Mouse (Mus musculus): Measurements from ENCODE around the gene Kiss1r. TPM values are rescaled to one million over a fixed set of nuclear protein-coding genes. Genes with fewer than 3 reads are reported as not detected.

Gene Kiss1r
- polyA plus RNA-seq (2016; fragmentation: Nextera tagmentation; extraction: Ambion mirVana), result 0.28 and 0.48 TPM in 2 replicates

DNA sequence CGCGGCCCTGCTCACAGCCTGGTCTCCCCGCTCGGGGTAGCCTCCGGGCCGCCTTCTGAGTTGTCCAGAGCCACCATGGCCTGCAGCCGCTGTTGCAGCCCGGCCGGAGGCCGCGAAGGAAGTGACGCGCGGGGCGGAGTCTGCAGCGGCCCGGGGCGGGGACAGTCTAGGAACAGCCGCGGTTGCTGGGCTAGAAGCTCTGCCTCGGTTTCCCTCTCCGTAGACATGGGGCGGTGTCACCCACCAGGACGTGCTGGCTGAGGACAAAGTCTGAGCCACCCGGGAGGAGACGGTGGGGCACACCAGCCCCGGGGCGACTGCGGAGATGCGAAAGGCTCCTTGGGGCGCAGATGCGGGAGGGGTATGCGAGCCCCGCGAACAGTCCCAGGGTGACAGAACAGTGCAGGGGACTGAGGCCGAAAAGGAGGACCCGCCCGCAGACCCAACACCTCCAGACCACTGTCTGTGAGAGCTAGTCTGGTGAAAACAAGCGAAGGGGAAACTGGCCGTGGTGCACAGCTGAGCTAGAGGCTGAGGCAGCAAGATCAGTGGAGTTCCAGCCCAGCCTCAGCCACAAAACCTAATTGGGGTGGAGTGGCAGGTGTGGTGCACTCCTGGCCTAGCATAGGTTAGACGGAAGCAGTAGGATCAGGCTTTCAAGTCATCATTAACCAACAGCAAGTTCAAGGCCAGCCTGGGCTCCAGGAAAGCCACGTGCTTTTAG, at the start of gene Kiss1r:
Kiss1r (plus strand) TSS at position 164 of the 724 bp plus-strand sequence.
- Histone ChIP-seq H3K36me3 (replicated peaks) (peaks cover 13% of the 10 kb centered on the region), H3K27ac (peak within 1 kb of the TSS; percentile 93), H3K4me1 (peaks cover 87% of the 10 kb centered on the region), H3K9me3 (no peaks in the 10 kb centered on the region), H3K4me3 (peak within 1 kb of the TSS; percentile 83), H3K27me3 (ENCODE audit: poor library complexity, severe bottlenecking) (peaks cover 61% of the 10 kb centered on the region)
- peak; percentile 83 for DNase-seq (ENCODE audit: extremely low spot score, low spot score)
- WGBS, result 3% methylated on average over 42 of the region's 42 CpGs

GRCm38 (mm10) chr10:79871845-79872244, 44.9 kb upstream of the Kiss1r start:
- Histone ChIP-seq H3K36me3 (replicated peaks) (peaks cover 54% of the 10 kb centered on the region), H3K4me1 (peaks cover 41% of the 10 kb centered on the region), H3K9me3 (no peaks in the 10 kb centered on the region), H3K27ac (no peak overlapping the region), H3K27me3 (ENCODE audit: poor library complexity, severe bottlenecking) (peaks cover 14% of the 10 kb centered on the region), H3K4me3 (no peak overlapping the region)
- no peak for DNase-seq (ENCODE audit: extremely low spot score, low spot score)
- 93% methylated on average over 8 of the region's 8 CpGs for WGBS

DNA sequence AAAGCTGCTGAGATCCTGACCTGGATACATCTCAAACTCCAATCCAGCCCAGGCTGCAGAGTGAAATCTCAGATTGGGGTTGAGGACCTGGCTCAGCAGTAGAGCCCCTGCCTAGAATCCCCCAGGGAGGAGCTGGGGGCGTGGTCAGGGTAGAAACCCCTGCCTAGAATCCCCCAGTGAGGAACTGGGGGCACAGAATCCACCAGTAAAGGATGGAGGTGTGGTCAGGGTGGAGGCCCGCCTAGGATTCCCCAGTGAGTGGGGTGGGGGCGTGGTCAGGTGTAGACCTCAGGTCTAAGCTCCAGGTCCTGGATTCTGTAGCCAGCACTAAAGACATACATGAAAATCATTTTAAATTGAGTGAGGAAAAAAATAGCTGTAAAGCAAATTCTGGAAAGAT, 43.9 kb upstream of the Kiss1r start:
- Histone ChIP-seq H3K27ac (peak overlapping the region; percentile 97), H3K36me3 (replicated peaks) (peaks cover 46% of the 10 kb centered on the region), H3K4me3 (peak overlapping the region; percentile 71), H3K4me1 (peaks cover 45% of the 10 kb centered on the region), H3K27me3 (ENCODE audit: poor library complexity, severe bottlenecking) (peaks cover 19% of the 10 kb centered on the region), H3K9me3 (no peaks in the 10 kb centered on the region)
- WGBS, result 40% methylated on average over 3 of the region's 3 CpGs
- DNase-seq (ENCODE audit: extremely low spot score, low spot score), result no peak

DNA sequence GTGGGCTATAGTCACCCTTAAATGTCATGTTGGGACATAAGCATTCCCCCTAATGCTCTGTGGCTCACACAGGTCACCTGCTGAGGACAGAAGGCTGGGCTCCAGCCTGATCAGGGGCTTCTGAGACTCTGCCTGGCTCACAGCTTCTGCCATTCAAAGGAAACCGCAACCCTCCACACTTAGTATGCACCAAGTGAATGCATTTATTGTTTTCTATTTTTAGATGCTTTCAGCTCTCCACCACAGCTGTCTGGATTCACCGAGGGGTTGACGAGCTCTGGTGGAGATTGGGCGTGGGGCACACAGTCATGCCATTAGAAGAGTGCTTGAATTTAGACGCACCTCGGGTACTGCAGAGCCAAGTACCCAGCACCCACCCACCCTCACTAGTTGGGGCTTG, 43.5 kb upstream of the Kiss1r start:
- DNase-seq (ENCODE audit: extremely low spot score, low spot score), result no peak
- H3K4me3 ChIP-seq, result peak overlapping the region; percentile 71
- peaks cover 47% of the 10 kb centered on the region for H3K4me1 ChIP-seq
- H3K9me3 ChIP-seq, result no peaks in the 10 kb centered on the region
- H3K27ac ChIP-seq, result peak overlapping the region; percentile 97
- WGBS, result 21% methylated on average over 6 of the region's 6 CpGs
- H3K36me3 ChIP-seq (replicated peaks), result peaks cover 43% of the 10 kb centered on the region
- peaks cover 19% of the 10 kb centered on the region for H3K27me3 ChIP-seq (ENCODE audit: poor library complexity, severe bottlenecking)

- H3K27me3 ChIP-seq (ENCODE audit: poor library complexity, severe bottlenecking), result peaks cover 19% of the 10 kb centered on the region
- peak overlapping the region; percentile 71 for H3K4me3 ChIP-seq
- H3K4me1 ChIP-seq, result peaks cover 47% of the 10 kb centered on the region
- no peak for DNase-seq (ENCODE audit: extremely low spot score, low spot score)
- no peaks in the 10 kb centered on the region for H3K9me3 ChIP-seq
- 3% methylated on average over 26 of the region's 26 CpGs for WGBS
- peak overlapping the region; percentile 97 for H3K27ac ChIP-seq
- H3K36me3 ChIP-seq (replicated peaks), result peaks cover 40% of the 10 kb centered on the region
Observed at GRCm38 (mm10) chr10:79873715-79874289, 43.0 kb upstream of the Kiss1r start.

DNA sequence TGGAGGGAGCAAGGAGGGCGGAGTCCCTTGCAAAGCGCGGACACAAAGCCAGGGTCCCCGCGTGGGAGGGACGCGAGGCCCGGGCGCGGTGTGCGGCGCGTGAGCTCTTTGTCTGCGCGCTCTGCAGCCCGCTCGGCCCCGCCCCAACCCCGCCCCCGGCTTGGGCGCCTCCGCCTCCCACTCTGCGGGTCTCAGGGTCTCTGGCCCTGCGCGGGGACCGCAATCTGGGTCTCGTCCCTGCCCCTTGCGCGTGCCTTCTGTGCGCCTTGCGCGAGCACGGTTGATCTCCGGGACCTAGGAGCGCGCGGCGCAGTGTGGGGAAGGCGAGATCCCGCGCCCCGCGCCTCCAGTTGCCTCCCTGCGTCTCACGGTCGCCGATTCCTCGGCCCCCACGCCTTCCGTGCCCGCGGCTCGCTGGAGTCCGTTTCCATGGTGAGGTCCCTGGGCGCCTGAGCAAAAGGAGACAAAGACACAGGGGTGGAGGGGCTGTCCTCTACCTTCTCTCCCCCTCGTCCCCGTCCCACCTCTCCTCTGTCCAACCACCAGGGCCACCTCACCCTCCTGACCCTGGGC, 42.4 kb upstream of the Kiss1r start, which contains the start of the genes Prtn3 and Plppr3:
Prtn3 (plus strand) TSS at position 187 of the 573 bp plus-strand sequence.
Plppr3 (minus strand) TSS at position 345 of the 573 bp plus-strand sequence.
- H3K4me1 ChIP-seq, result peaks cover 50% of the 10 kb centered on the region
- H3K36me3 ChIP-seq (replicated peaks), result peaks cover 34% of the 10 kb centered on the region
- H3K27ac ChIP-seq, result peak within 1 kb of the TSS; percentile 97
- under 1% methylated on average over 57 of the region's 57 CpGs for WGBS
- H3K27me3 ChIP-seq (ENCODE audit: poor library complexity, severe bottlenecking), result peaks cover 24% of the 10 kb centered on the region
- H3K9me3 ChIP-seq, result no peaks in the 10 kb centered on the region
- peak; percentile 78 for DNase-seq (ENCODE audit: extremely low spot score, low spot score)
- H3K4me3 ChIP-seq, result peak within 1 kb of the TSS; percentile 71

GRCm38 (mm10) chr10:79877174-79877573, 39.6 kb upstream of the Kiss1r start:
- Histone ChIP-seq H3K4me3 (no peak overlapping the region), H3K9me3 (no peaks in the 10 kb centered on the region), H3K4me1 (peaks cover 61% of the 10 kb centered on the region), H3K27ac (no peak overlapping the region), H3K36me3 (replicated peaks) (peaks cover 8% of the 10 kb centered on the region), H3K27me3 (ENCODE audit: poor library complexity, severe bottlenecking) (peaks cover 52% of the 10 kb centered on the region)
- no peak for DNase-seq (ENCODE audit: extremely low spot score, low spot score)
- WGBS, result 58% methylated on average over 1 of the region's 1 CpGs

DNA sequence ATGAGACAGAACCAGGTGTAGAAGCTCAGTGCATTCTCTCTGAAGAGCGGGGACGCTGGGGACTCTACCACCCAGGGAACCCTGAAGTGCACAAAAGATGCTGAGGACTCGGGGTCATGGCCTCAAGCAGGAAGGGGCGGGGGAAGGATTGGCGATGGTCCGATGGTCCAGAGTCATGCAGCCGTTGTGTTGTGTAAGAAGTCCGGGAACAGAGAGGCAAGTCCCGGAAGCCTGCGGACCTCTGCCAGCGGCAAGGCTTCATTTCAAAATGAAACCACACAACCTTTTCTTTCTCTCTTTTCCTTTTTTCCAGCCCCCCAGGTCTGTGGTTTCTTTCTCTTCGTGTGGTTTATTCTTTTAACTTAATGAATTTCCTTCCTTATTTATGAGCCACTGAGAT, 39.0 kb upstream of the Kiss1r start:
- Histone ChIP-seq H3K4me1 (peaks cover 62% of the 10 kb centered on the region), H3K27me3 (ENCODE audit: poor library complexity, severe bottlenecking) (peaks cover 57% of the 10 kb centered on the region), H3K36me3 (replicated peaks) (peaks cover 2% of the 10 kb centered on the region), H3K9me3 (no peaks in the 10 kb centered on the region), H3K27ac (no peak overlapping the region), H3K4me3 (no peak overlapping the region)
- no peak for DNase-seq (ENCODE audit: extremely low spot score, low spot score)
- WGBS, result 55% methylated on average over 12 of the region's 12 CpGs

DNA sequence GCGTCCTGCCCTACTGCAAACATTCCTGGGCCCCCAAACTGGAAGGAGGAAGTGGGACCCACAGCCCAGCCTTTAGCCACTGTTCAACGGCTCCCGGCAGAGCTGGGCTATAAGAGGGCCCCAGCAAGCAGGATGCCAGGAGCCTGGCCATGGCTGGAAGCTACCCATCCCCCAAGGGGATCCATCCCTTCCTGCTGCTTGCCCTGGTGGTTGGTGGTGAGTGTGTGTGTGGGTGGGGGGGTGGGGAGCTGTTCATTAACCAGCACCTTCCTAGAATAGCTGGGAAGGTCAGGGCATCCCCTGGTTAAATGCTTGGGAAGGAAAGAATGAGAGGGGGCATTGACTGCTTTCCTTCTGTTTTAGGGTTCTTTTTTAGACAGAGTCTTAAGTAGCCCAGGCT, 37.2 kb upstream of the Kiss1r start:
- Histone ChIP-seq H3K4me3 (no peak overlapping the region), H3K36me3 (replicated peaks) (no peaks in the 10 kb centered on the region), H3K27me3 (ENCODE audit: poor library complexity, severe bottlenecking) (peaks cover 75% of the 10 kb centered on the region), H3K9me3 (no peaks in the 10 kb centered on the region), H3K4me1 (peaks cover 53% of the 10 kb centered on the region), H3K27ac (no peak overlapping the region)
- 45% methylated on average over 3 of the region's 3 CpGs for WGBS
- DNase-seq (ENCODE audit: extremely low spot score, low spot score), result no peak

- Histone ChIP-seq H3K9me3 (no peaks in the 10 kb centered on the region), H3K27ac (no peak overlapping the region), H3K36me3 (replicated peaks) (no peaks in the 10 kb centered on the region), H3K27me3 (ENCODE audit: poor library complexity, severe bottlenecking) (peaks cover 67% of the 10 kb centered on the region), H3K4me3 (peak overlapping the region; percentile 15; the same call in 1 of the 2 replicates), H3K4me1 (peaks cover 41% of the 10 kb centered on the region)
- DNase-seq (ENCODE audit: extremely low spot score, low spot score), result no peak
- 17% methylated on average over 9 of the region's 9 CpGs for WGBS
Observed at GRCm38 (mm10) chr10:79880721-79881120, 36.0 kb upstream of the Kiss1r start.

- Histone ChIP-seq H3K4me1 (peaks cover 40% of the 10 kb centered on the region), H3K27ac (peak overlapping the region; percentile 31; the same call in 1 of the 2 replicates), H3K27me3 (ENCODE audit: poor library complexity, severe bottlenecking) (peaks cover 67% of the 10 kb centered on the region), H3K36me3 (replicated peaks) (no peaks in the 10 kb centered on the region), H3K9me3 (no peaks in the 10 kb centered on the region), H3K4me3 (peak overlapping the region; percentile 36)
- DNase-seq (ENCODE audit: extremely low spot score, low spot score), result no peak
- WGBS, result 8% methylated on average over 22 of the region's 22 CpGs
Observed at GRCm38 (mm10) chr10:79881981-79882380, 34.8 kb upstream of the Kiss1r start.

- Histone ChIP-seq H3K9me3 (no peaks in the 10 kb centered on the region), H3K27ac (no peak overlapping the region), H3K27me3 (ENCODE audit: poor library complexity, severe bottlenecking) (peaks cover 74% of the 10 kb centered on the region), H3K4me1 (peaks cover 29% of the 10 kb centered on the region), H3K4me3 (peak overlapping the region; percentile 24), H3K36me3 (replicated peaks) (no peaks in the 10 kb centered on the region)
- DNase-seq (ENCODE audit: extremely low spot score, low spot score), result peak; percentile 76
- WGBS, result 16% methylated on average over 22 of the region's 22 CpGs
Observed at GRCm38 (mm10) chr10:79883297-79884084, 33.3 kb upstream of the Kiss1r start.
